Mouse (Mus musculus): ENCODE data around the gene Zbed4. TPM values are rescaled to one million over a fixed set of nuclear protein-coding genes. Genes with fewer than 3 reads are reported as not detected.

The Zbed4 gene
- polyA plus RNA-seq, 1 experiment from 2014 or later = 26.4 TPM

- Histone ChIP-seq H3K4me2 (no peak overlapping the region), H3K36me3 (ENCODE audit: control insufficient read depth, insufficient read depth, low read length) (peaks cover 62% of the 10 kb centered on the region), H3K27ac (ENCODE audit: low read depth, low read length) (no peak overlapping the region), H3K9me3 (ENCODE audit: control insufficient read depth, low read length) (no peaks in the 10 kb centered on the region), H3K27me3 (replicated peaks; ENCODE audit: control insufficient read depth, insufficient read depth, low read length) (no peaks in the 10 kb centered on the region), H3K4me1 (replicated peaks; ENCODE audit: control insufficient read depth, insufficient read depth, low read length) (no peaks in the 10 kb centered on the region), H3K4me3 (ENCODE audit: low read depth, low read length) (no peak overlapping the region), H3K9ac (ENCODE audit: low read depth, low read length) (no peak overlapping the region)
- 92% methylated on average over 15 of the region's 15 CpGs for WGBS
- DNase-seq (ENCODE audit: low spot score) (no peak), ATAC-seq (replicated peaks; ENCODE audit: low FRiP score) (no peak)
These were observed 39.0 kb upstream of the Zbed4 start for GRCm38 (mm10) chr15:88712501-88712900.

GRCm38 (mm10) chr15:88714021-88714589 is 37.4 kb upstream of the Zbed4 start:
- no peaks in the 10 kb centered on the region for H3K9me3 ChIP-seq (ENCODE audit: control insufficient read depth, low read length)
- no peak overlapping the region for H3K4me2 ChIP-seq
- no peak overlapping the region for H3K4me3 ChIP-seq (ENCODE audit: low read depth, low read length)
- H3K36me3 ChIP-seq (ENCODE audit: control insufficient read depth, insufficient read depth, low read length) = peaks cover 64% of the 10 kb centered on the region
- H3K27ac ChIP-seq (ENCODE audit: low read depth, low read length) = no peak overlapping the region
- WGBS = 92% methylated on average over 6 of the region's 6 CpGs
- no peak for DNase-seq (ENCODE audit: low spot score)
- H3K9ac ChIP-seq (ENCODE audit: low read depth, low read length) = no peak overlapping the region
- H3K27me3 ChIP-seq (replicated peaks; ENCODE audit: control insufficient read depth, insufficient read depth, low read length) = no peaks in the 10 kb centered on the region
- no peak for ATAC-seq (replicated peaks; ENCODE audit: low FRiP score)
- no peaks in the 10 kb centered on the region for H3K4me1 ChIP-seq (replicated peaks; ENCODE audit: control insufficient read depth, insufficient read depth, low read length)

- no peak for ATAC-seq (replicated peaks; ENCODE audit: low FRiP score)
- Histone ChIP-seq H3K27me3 (replicated peaks; ENCODE audit: control insufficient read depth, insufficient read depth, low read length) (no peaks in the 10 kb centered on the region), H3K4me1 (replicated peaks; ENCODE audit: control insufficient read depth, insufficient read depth, low read length) (no peaks in the 10 kb centered on the region), H3K9ac (ENCODE audit: low read depth, low read length) (no peak overlapping the region), H3K9me3 (ENCODE audit: control insufficient read depth, low read length) (no peaks in the 10 kb centered on the region), H3K27ac (ENCODE audit: low read depth, low read length) (no peak overlapping the region), H3K4me2 (no peak overlapping the region), H3K36me3 (ENCODE audit: control insufficient read depth, insufficient read depth, low read length) (peaks cover 50% of the 10 kb centered on the region), H3K4me3 (ENCODE audit: low read depth, low read length) (no peak overlapping the region)
- no peak for DNase-seq (ENCODE audit: low spot score)
These were observed 35.1 kb upstream of the Zbed4 start for GRCm38 (mm10) chr15:88716350-88716749.

- H3K4me3 ChIP-seq (ENCODE audit: low read depth, low read length) = no peak overlapping the region
- H3K9ac ChIP-seq (ENCODE audit: low read depth, low read length) = no peak overlapping the region
- no peak for ATAC-seq (replicated peaks; ENCODE audit: low FRiP score)
- H3K36me3 ChIP-seq (ENCODE audit: control insufficient read depth, insufficient read depth, low read length) = peaks cover 41% of the 10 kb centered on the region
- no peak overlapping the region for H3K27ac ChIP-seq (ENCODE audit: low read depth, low read length)
- WGBS = 87% methylated on average over 9 of the region's 9 CpGs
- H3K4me1 ChIP-seq (replicated peaks; ENCODE audit: control insufficient read depth, insufficient read depth, low read length) = no peaks in the 10 kb centered on the region
- H3K27me3 ChIP-seq (replicated peaks; ENCODE audit: control insufficient read depth, insufficient read depth, low read length) = no peaks in the 10 kb centered on the region
- H3K4me2 ChIP-seq = no peak overlapping the region
- no peaks in the 10 kb centered on the region for H3K9me3 ChIP-seq (ENCODE audit: control insufficient read depth, low read length)
- DNase-seq (ENCODE audit: low spot score) = no peak
These were observed 34.2 kb upstream of the Zbed4 start for GRCm38 (mm10) chr15:88717239-88717638.

- Histone ChIP-seq H3K9ac (ENCODE audit: low read depth, low read length) (no peak overlapping the region), H3K36me3 (ENCODE audit: control insufficient read depth, insufficient read depth, low read length) (peaks cover 42% of the 10 kb centered on the region), H3K9me3 (ENCODE audit: control insufficient read depth, low read length) (no peaks in the 10 kb centered on the region), H3K27me3 (replicated peaks; ENCODE audit: control insufficient read depth, insufficient read depth, low read length) (no peaks in the 10 kb centered on the region), H3K4me1 (replicated peaks; ENCODE audit: control insufficient read depth, insufficient read depth, low read length) (no peaks in the 10 kb centered on the region), H3K27ac (ENCODE audit: low read depth, low read length) (no peak overlapping the region), H3K4me2 (no peak overlapping the region), H3K4me3 (ENCODE audit: low read depth, low read length) (no peak overlapping the region)
- 92% methylated on average over 6 of the region's 6 CpGs for WGBS
- ATAC-seq (replicated peaks; ENCODE audit: low FRiP score) = no peak
- no peak for DNase-seq (ENCODE audit: low spot score)
These were observed 28.3 kb upstream of the Zbed4 start for GRCm38 (mm10) chr15:88723205-88723604.

GRCm38 (mm10) chr15:88724311-88724710 is 27.1 kb upstream of the Zbed4 start:
- ATAC-seq (replicated peaks; ENCODE audit: low FRiP score) = no peak

GRCm38 (mm10) chr15:88725036-88725435 is 26.4 kb upstream of the Zbed4 start:
- H3K27me3 ChIP-seq (replicated peaks; ENCODE audit: control insufficient read depth, insufficient read depth, low read length) = no peaks in the 10 kb centered on the region
- H3K4me2 ChIP-seq = no peak overlapping the region
- H3K9me3 ChIP-seq (ENCODE audit: control insufficient read depth, low read length) = no peaks in the 10 kb centered on the region
- 91% methylated on average over 5 of the region's 5 CpGs for WGBS
- no peak overlapping the region for H3K27ac ChIP-seq (ENCODE audit: low read depth, low read length)
- ATAC-seq (replicated peaks; ENCODE audit: low FRiP score) (no peak), DNase-seq (ENCODE audit: low spot score) (no peak)
- no peak overlapping the region for H3K9ac ChIP-seq (ENCODE audit: low read depth, low read length)
- no peak overlapping the region for H3K4me3 ChIP-seq (ENCODE audit: low read depth, low read length)
- no peaks in the 10 kb centered on the region for H3K4me1 ChIP-seq (replicated peaks; ENCODE audit: control insufficient read depth, insufficient read depth, low read length)
- H3K36me3 ChIP-seq (ENCODE audit: control insufficient read depth, insufficient read depth, low read length) = peaks cover 49% of the 10 kb centered on the region

More at GRCm38 (mm10) chr15:88724311-88724710, 27.1 kb upstream of the Zbed4 start:
- DNase-seq (ENCODE audit: low spot score) = no peak
- H3K4me2 ChIP-seq = no peak overlapping the region
- H3K27ac ChIP-seq (ENCODE audit: low read depth, low read length) = no peak overlapping the region
- H3K36me3 ChIP-seq (ENCODE audit: control insufficient read depth, insufficient read depth, low read length) = peaks cover 44% of the 10 kb centered on the region
- no peak overlapping the region for H3K9ac ChIP-seq (ENCODE audit: low read depth, low read length)
- no peaks in the 10 kb centered on the region for H3K4me1 ChIP-seq (replicated peaks; ENCODE audit: control insufficient read depth, insufficient read depth, low read length)
- no peaks in the 10 kb centered on the region for H3K9me3 ChIP-seq (ENCODE audit: control insufficient read depth, low read length)
- no peaks in the 10 kb centered on the region for H3K27me3 ChIP-seq (replicated peaks; ENCODE audit: control insufficient read depth, insufficient read depth, low read length)
- 84% methylated on average over 7 of the region's 7 CpGs for WGBS
- H3K4me3 ChIP-seq (ENCODE audit: low read depth, low read length) = no peak overlapping the region

GRCm38 (mm10) chr15:88727204-88727603 is 24.3 kb upstream of the Zbed4 start:
- H3K27me3 ChIP-seq (replicated peaks; ENCODE audit: control insufficient read depth, insufficient read depth, low read length) = no peaks in the 10 kb centered on the region
- ATAC-seq (replicated peaks; ENCODE audit: low FRiP score) = no peak
- H3K27ac ChIP-seq (ENCODE audit: low read depth, low read length) = no peak overlapping the region
- no peak for DNase-seq (ENCODE audit: low spot score)
- H3K36me3 ChIP-seq (ENCODE audit: control insufficient read depth, insufficient read depth, low read length) = peaks cover 50% of the 10 kb centered on the region
- peaks cover 16% of the 10 kb centered on the region for H3K4me1 ChIP-seq (replicated peaks; ENCODE audit: control insufficient read depth, insufficient read depth, low read length)
- no peaks in the 10 kb centered on the region for H3K9me3 ChIP-seq (ENCODE audit: control insufficient read depth, low read length)
- H3K4me2 ChIP-seq = no peak overlapping the region
- WGBS = 69% methylated on average over 3 of the region's 3 CpGs
- H3K4me3 ChIP-seq (ENCODE audit: low read depth, low read length) = no peak overlapping the region
- H3K9ac ChIP-seq (ENCODE audit: low read depth, low read length) = no peak overlapping the region

- H3K4me2 ChIP-seq = peak overlapping the region; percentile 31
- H3K36me3 ChIP-seq (ENCODE audit: control insufficient read depth, insufficient read depth, low read length) = peaks cover 29% of the 10 kb centered on the region
- H3K4me3 ChIP-seq (ENCODE audit: low read depth, low read length) = no peak overlapping the region; the same call in 1 of the 2 replicates
- WGBS = 59% methylated on average over 3 of the region's 3 CpGs
- no peak for DNase-seq (ENCODE audit: low spot score)
- peaks cover 24% of the 10 kb centered on the region for H3K4me1 ChIP-seq (replicated peaks; ENCODE audit: control insufficient read depth, insufficient read depth, low read length)
- no peak overlapping the region for H3K27ac ChIP-seq (ENCODE audit: low read depth, low read length)
- no peak overlapping the region for H3K9ac ChIP-seq (ENCODE audit: low read depth, low read length)
- no peaks in the 10 kb centered on the region for H3K27me3 ChIP-seq (replicated peaks; ENCODE audit: control insufficient read depth, insufficient read depth, low read length)
- H3K9me3 ChIP-seq (ENCODE audit: control insufficient read depth, low read length) = no peaks in the 10 kb centered on the region
- ATAC-seq (replicated peaks; ENCODE audit: low FRiP score) = no peak
These were observed 20.7 kb upstream of the Zbed4 start for GRCm38 (mm10) chr15:88730717-88731116.

Measured in liver, embryonic 11.5 days (tissue).